Mouse (Mus musculus) left cerebral cortex, postnatal 36 days (tissue): ENCODE results near the gene Hspe1. TPM values are rescaled to one million over a fixed set of nuclear protein-coding genes. Genes with fewer than 3 reads are reported as not detected.

Source experiments
- DNase-seq, 2 experiments: peaks; one replicate each; pipeline ENCODE4 v3.0.0; 2021 to 2022; ENCODE audit warnings: low spot score in 2 of 2, mixed read lengths in 1 of 2
- intact Hi-C: fragments of 180-260 bp; cut with DNase I; formaldehyde crosslinking; loops from one replicate; pipeline ENCODE4 v1.15.1; 2025
- total RNA-seq, 2 experiments: library from RNA; stranded (reverse); gene quantifications; 2 replicates each; pipeline ENCODE4 v1.2.3; 2021

The Hspe1 gene
- total RNA-seq, 2 experiments from 2014 or later = 81.2 to 91.0 TPM

DNA sequence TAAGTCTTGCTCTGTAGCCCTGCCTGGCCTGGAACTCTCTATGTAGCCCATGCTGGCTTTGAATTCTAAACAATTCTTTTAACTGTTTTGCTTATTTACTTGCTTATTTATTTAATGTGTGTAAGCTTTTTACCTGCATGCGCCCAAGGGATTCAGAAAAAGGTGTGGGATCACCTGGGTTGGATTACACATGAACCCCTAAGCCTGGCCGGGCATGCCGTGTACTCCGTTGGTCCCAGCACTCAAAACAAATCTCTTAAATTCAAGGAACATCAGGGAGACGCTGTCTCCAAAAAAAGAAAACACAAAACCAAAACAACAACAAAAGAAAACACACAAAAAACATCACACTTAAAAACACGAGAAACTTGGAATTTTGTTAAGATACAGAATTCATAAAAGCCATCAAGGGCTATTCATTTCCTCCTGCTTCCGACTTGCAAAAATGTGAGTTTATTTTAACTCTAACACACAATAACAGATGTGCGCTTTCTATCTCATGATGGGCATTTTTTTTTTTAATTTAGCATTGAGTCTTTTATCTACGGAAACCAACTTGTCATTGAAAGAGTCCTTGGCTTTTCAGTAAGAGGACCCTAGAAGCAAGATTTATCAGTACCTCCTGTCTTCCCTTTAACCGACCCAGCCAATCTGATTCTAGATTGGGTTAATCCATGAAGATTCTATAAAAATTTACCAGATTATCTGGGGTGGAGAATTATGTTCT lies 42.4 kb downstream of the Hspe1 start:
- no peak for DNase-seq

DNA sequence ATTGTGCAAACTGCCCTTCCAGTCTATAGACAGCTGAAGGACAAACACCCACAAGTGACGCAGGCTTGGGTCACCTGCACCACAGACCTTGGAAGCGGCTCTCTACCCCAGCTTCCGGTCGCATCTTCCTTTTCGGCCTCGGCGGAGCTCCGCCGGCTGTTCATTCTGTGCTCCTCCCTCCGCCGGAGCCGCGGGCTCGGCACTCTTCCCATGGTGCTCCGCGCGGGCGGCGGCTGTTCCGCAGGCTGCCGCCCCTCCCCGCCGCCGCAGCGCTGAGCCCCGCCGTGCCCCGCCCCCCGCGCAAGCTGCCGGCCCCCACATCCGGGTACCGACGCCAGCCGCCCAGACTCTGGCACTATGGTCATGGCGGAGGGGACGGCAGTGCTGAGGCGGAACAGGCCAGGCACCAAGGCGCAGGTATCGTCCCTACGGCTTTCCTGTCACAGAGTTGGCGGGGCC lies 43.0 kb downstream of the Hspe1 start, which contains the start of gene Mob4:
TSS of gene Mob4 (plus strand) at position 289 of the 459 bp plus-strand sequence.
- DNase-seq = peak; percentile 92 to 97
- intact Hi-C loops = loop anchor here (1.0 to 2.0 kb wide), 2 partner anchors 44 to 106 kb away; partner anchors contain the start of gene Mars2

More for the DNA sequence above, 42.4 kb downstream of the Hspe1 start:
- intact Hi-C loops = loop anchor here (2.0 kb wide), 1 partner anchor 106 kb away; the partner anchor contains the start of gene Mars2

DNA sequence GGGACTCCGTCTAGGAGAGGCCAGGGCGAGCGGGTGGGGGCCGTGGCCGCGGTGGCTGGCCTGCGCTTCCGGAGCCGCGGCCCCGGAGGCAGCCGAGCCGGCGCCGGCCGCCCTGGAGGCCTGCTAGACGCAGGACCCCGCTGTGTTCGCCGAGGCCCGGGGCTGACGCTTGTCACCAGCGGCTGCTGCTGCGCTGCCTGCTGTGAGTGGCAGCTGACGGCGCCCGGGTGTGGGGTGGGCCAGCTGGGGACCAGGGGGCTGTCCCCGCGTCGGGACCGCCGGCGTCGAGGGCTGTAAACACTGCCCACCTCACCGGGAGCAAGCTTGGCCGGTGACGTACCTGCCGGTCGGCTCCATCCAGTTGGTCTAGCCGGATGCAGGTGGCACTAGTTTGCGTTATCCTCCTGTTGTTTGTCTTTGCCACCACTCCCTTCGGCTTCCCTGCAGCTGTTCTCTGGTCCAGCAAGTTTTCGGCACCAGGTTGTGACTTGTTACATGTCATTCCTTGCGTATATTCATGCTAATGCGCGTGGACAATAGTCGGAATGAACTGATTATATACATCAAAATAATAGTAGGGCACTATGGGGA lies 43.6 kb downstream of the Hspe1 start:
- intact Hi-C loops = loop anchor here (1.0 to 2.0 kb wide), 2 partner anchors 44 to 105 kb away; partner anchors contain the start of gene Mars2
- DNase-seq = peak in 1 of 2 experiments; percentile 48

DNA sequence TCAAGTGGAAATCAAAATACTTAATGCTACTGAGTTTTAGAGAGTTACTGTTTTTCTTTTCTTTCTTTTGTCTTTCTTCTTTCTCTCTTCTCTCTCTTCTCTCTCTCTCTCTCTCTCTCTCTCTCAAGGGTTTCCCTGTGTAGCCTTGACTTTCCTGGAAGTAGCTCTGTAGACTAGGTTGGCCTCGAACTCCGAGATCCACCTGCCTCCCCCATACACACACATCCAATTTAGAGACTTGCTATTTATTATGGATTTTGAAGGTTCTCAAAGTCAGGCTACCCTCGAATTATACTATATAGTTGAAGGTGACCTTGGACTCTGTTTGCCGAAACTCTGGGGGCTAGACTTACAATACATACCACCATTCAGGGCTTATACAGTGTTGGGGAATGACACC lies 44.4 kb downstream of the Hspe1 start:
- intact Hi-C loops = no loop called here
- no peak for DNase-seq

DNA sequence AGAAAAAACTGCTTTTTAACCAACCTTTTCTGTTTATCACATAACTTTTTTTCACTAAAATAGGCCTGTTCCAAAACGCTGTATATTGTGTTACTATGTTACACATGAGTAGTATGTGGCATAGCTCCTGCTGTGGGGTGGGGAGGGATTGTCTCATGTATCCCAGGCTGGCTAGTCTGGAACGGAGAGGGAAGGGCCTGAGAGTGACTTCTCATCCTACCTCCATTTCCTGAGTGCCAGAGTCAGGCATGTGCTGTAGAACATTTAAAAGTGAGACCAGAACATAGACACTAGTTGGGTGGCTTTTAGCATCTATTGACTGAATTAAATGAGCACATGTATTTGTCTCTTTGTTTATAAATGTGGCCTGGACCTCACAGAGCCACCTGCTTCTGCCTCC lies 45.2 kb downstream of the Hspe1 start:
- intact Hi-C loops = no loop called here
- no peak for DNase-seq

DNA sequence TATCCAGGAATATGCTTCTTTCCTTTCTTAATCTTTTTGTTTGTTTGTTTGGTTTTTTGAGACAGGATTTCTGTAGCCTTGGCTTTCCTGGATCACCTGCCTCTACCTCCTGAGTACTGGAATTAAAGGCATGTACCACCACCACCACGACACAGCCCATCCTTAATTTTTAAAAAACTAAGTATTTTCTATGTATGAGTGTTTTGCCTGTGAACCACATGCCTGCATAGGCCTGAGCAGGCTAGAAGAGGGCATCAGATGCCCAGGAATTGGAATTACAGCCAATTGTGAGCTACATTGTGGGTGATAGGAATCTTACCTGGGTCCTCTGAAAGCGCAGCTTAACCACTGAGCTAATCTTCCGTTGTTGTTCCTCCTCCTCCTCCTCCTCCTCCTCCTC lies 46.4 kb downstream of the Hspe1 start:
- no peak for DNase-seq
- intact Hi-C loops = no loop called here

DNA sequence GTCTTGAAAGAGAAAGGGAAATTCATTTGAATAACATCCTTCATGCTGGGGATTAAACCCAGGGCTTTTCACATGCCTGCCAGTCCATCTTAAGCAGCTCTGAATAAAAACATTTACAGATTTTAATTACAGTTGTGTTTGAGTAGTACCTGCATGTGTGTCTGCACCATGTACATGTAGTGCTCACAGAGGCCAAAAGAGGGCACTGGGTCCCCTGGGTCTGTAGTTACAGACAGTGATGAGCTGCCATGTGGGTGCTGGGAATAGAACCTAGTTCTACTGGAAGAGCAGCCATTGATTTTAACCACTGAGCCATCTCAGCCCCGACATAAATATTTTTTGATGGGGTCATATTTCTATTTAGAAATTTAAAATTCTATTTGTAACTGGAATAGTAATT lies 47.9 kb downstream of the Hspe1 start:
- DNase-seq = no peak
- intact Hi-C loops = no loop called here

Other genes with a start within 250 kb of the Hspe1 start
- gene Ankrd44, start 161.7 kb upstream of the Hspe1 start, total RNA-seq = 10 to 100 TPM; 19.7 to 21.7 TPM
- 100 to 1,000 TPM; 131 to 167 TPM for gene Sf3b1, start 60.7 kb upstream of the Hspe1 start, total RNA-seq
- 10 to 100 TPM; 31.8 to 36.1 TPM for gene Coq10b, start 35.4 kb upstream of the Hspe1 start, total RNA-seq
- 100 to 1,000 TPM; 150 to 161 TPM for gene Hspd1, start 111 bp downstream of the Hspe1 start, total RNA-seq
- 10 to 100 TPM; 51.0 to 54.8 TPM for gene Mob4, start 43.1 kb downstream of the Hspe1 start, total RNA-seq
- 10 to 100 TPM; 19.8 to 22.9 TPM for gene Rftn2, start 138.7 kb downstream of the Hspe1 start, total RNA-seq
- 1 to 10 TPM; 8.4 to 9.8 TPM for gene Mars2, start 149.0 kb downstream of the Hspe1 start, total RNA-seq